Mouse (Mus musculus) limb, embryonic 13.5 days (tissue): ENCODE results near the gene Neu1. TPM values are rescaled to one million over a fixed set of nuclear protein-coding genes. Genes with fewer than 3 reads are reported as not detected.
"Not testable (repeated sequence)": the region's sequence is repeated elsewhere in the genome, so short reads cannot be mapped to it uniquely, and the experiment has no call there.

Experiments used
- ATAC-seq: fragments of 200-750 bp; cut with Nextera tagmentation; 2 replicates; pipeline ENCODE4 v1.8.0; 2017; ENCODE audit warnings: low read depth, moderate number of reproducible peaks, moderate TSS enrichment; ENCODE audit not compliant: low FRiP score
- H3K27ac ChIP-seq: fragments of 300-500 bp; sonication (generic); 2 replicates; pipeline ENCODE4 v1.5.1; 2015; ENCODE audit warnings: inconsistent platforms, mild to moderate bottlenecking, moderate library complexity
- H3K27me3 ChIP-seq: fragments of 300-500 bp; sonication (generic); 2 replicates; pipeline ENCODE4 v1.6.1; 2015; ENCODE audit warnings: mild to moderate bottlenecking, inconsistent platforms
- H3K36me3 ChIP-seq: fragments of 300-500 bp; sonication (generic); 2 replicates; pipeline ENCODE4 v1.6.1; 2015; ENCODE audit warnings: inconsistent platforms, mild to moderate bottlenecking, moderate library complexity
- H3K4me1 ChIP-seq: fragments of 300-500 bp; sonication (generic); 2 replicates; pipeline ENCODE4 v1.6.1; 2015; ENCODE audit warnings: inconsistent platforms
- H3K4me2 ChIP-seq: fragments of 300-500 bp; sonication (generic); replicated peaks from 2 replicates; pipeline ENCODE4 v1.6.1; 2015; ENCODE audit warnings: inconsistent platforms, mild to moderate bottlenecking, moderate library complexity
- H3K4me3 ChIP-seq: fragments of 300-500 bp; sonication (generic); 2 replicates; pipeline ENCODE4 v1.5.1; 2015; ENCODE audit warnings: moderate library complexity, mild to moderate bottlenecking, inconsistent platforms
- H3K9ac ChIP-seq: fragments of 300-500 bp; sonication (generic); 2 replicates; pipeline ENCODE4 v1.6.1; 2015; ENCODE audit warnings: mild to moderate bottlenecking, inconsistent platforms
- H3K9me3 ChIP-seq: fragments of 300-500 bp; sonication (generic); 2 replicates; pipeline ENCODE4 v1.6.1; 2016; ENCODE audit warnings: inconsistent platforms
- WGBS: fragments of 180-500 bp; shearing (Covaris S2); methylation state at CpG from one replicate; pipeline ENCODE4 v1.1.7; 2015; 5-methylcytosine and 5-hydroxymethylcytosine counted together
- polyA plus RNA-seq: library from polyadenylated mRNA; unstranded; fragments of >200 nt; fragmentation: Nextera tagmentation; extraction: Ambion mirVana; gene quantifications from 2 replicates; pipeline ENCODE4 v1.2.1, GENCODE M21; 2015

Gene Neu1
- polyA plus RNA-seq, 1 experiment from 2014 or later: 20.0 TPM

DNA sequence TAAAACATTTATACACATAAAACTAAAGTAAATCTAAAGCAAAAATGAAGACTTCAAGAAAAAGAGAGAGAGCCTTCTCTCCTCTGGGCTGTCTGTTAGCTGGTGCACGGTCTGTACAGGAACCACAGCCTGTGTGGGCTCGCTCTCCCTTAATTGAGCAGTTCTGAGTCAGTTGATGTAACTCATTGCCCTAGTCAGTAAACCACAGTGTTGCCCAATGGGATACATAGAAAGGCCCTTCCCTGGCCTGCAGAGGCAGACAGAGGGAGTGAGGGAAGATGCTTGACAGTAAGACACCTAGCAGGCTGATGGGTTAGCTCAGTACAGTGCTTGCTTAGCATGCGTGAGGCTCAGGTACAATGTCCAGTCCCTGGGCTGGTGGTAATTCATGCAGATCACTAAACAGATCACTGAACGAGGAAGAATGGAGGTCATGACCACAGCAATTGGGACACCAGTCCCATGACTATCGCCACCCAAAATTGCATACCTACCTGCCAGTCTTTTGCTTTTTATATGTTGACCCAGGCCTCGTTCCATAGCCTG, 7.0 kb downstream of the Neu1 start:
- Histone ChIP-seq H3K27ac (no peak overlapping the region), H3K4me2 (no peak overlapping the region), H3K27me3 (no peaks in the 10 kb centered on the region), H3K9me3 (no peaks in the 10 kb centered on the region), H3K9ac (no peak overlapping the region), H3K36me3 (peaks cover 18% of the 10 kb centered on the region), H3K4me3 (no peak overlapping the region), H3K4me1 (peaks cover 9% of the 10 kb centered on the region)
- no peak for ATAC-seq
- 86% methylated on average over 6 of the region's 6 CpGs for WGBS

DNA sequence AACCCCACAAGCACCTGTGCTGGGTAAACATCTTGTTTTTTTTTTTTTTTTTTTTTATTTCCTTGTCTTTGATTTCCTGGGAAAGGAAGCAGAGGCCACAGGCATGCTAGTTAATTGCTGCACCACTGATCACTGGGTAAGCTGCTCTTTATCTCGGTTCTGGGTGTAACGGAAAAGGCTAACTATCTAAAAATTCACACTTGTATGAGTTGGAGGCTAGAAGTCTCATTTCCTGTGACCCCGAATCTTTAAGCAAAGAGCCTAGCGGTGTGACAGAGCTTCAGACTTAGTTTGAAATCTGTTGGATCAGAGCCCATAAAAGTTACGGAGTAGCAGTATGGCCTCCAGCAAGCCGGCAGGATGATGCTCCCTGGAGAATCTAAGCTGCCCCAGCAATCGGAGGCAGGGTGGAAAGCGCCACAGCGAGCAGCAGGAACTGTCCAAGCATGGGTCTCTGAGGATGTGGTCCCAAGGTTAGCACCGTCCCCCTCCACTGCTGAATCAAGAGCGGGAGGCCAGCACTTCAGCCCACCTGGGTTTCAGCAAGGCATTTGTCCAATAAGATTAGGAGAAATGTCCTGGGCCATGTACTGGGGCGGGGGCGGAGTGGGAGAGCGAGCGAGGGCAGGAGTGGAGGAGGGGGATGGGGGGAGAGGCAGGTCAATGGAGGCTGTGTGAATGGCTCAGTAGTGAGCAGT, 10.4 kb downstream of the Neu1 start:
- Histone ChIP-seq H3K4me1 (peaks cover 9% of the 10 kb centered on the region), H3K27ac (no peak overlapping the region), H3K4me3 (peak overlapping the region; percentile 31), H3K36me3 (no peaks in the 10 kb centered on the region), H3K9me3 (no peaks in the 10 kb centered on the region), H3K27me3 (no peaks in the 10 kb centered on the region), H3K9ac (peak overlapping the region; percentile 48), H3K4me2 (peak overlapping the region; percentile 57)
- WGBS: 5% methylated on average over 15 of the region's 15 CpGs
- 0 out of 2 replicates have a peak, but pooled peaks have one; percentile 36 for ATAC-seq

DNA sequence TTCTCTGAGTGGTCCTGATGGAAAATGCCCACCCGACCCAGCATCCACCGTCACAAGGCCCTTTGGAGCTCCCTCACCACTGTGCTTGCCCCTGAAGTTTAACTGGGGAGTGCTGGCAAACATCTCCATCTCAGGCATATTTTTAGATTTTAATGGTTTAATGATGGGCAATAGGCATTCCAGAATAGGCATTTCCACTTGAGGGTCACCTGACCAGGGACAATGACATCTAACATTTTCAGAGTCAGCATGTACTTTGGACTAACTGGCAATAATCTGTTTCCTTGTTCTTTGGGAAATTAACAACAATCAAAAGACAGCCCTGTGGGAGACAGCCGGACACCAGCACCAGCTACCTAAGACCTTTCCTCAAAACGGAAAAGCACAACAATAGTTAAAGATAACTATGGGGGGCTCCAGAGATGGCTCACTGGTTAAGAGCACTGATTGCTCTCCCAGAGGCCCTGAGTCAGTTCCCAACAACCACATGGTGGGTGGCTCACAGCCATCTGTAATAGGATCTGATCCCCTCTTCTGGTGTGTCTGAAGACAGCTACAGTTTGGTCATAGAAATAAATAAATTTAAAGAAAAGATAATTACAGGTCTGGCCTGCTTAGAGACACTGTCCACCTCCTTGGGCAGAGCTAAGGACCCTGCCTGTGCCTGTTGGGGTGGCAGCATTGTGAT, 12.2 kb downstream of the Neu1 start:
- H3K9ac ChIP-seq: 0 out of 2 replicates have a peak overlapping the region, but pooled peaks have one; percentile 4
- 81% methylated on average over 4 of the region's 4 CpGs for WGBS
- no peak overlapping the region for H3K27ac ChIP-seq
- H3K27me3 ChIP-seq: no peaks in the 10 kb centered on the region
- ATAC-seq: no peak
- no peak overlapping the region for H3K4me3 ChIP-seq
- no peaks in the 10 kb centered on the region for H3K36me3 ChIP-seq
- no peaks in the 10 kb centered on the region for H3K9me3 ChIP-seq
- H3K4me2 ChIP-seq: no peak overlapping the region
- H3K4me1 ChIP-seq: peaks cover 9% of the 10 kb centered on the region

DNA sequence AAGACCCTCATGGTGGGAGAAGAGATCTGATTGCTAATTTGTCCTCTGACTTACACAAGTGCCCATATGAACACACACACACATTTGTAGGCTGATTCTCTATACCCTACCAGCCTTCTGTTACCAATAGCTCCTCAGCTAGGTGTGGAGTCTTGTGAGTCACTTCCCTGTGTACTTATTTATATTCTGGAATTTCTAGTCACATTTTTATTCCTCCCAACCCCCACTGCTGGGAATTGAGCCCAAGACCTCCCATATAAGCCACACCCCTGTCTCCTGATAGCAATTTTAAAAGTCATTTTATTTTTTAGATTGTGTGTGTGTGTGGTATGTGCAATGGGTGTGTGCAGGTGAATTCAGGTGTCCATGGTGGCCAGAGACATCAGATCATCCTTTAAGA, 13.3 kb downstream of the Neu1 start:
- H3K4me2 ChIP-seq: no peak overlapping the region
- no peak overlapping the region for H3K4me3 ChIP-seq
- H3K4me1 ChIP-seq: peaks cover 9% of the 10 kb centered on the region
- peaks cover 1% of the 10 kb centered on the region for H3K36me3 ChIP-seq
- no peak overlapping the region for H3K27ac ChIP-seq
- no peak overlapping the region for H3K9ac ChIP-seq
- no peak for ATAC-seq
- no peaks in the 10 kb centered on the region for H3K9me3 ChIP-seq
- H3K27me3 ChIP-seq: no peaks in the 10 kb centered on the region

DNA sequence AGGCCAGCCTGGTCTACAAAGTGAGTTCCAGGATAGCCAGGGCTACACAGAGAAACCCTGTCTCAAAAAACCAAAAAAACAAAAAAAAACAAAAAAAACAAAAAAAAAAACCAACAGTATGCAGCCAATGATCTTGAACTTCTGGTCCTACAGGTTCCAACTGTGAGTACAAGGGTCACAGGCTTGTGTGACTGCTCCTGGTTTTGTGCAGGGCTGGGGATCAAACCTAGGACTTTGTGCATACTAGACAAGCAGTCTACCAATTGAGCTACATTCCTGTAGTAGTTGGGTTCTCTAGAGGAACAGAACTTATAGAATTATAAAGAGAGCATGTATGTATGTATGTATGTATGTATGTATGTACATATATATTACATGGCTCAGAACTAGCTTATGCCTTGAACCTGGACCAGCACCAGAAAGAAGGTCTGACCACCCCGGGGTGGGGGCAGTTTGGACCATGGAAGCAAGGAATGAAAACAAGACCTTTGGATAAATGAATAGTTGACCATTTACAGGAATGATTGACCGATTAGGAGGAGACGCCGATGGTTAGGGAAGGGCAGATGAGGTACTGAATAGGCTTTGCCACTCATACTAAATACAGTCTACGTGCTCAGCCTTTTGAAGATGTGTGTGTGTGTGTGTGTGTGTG, 15.6 kb downstream of the Neu1 start:
- Histone ChIP-seq H3K4me1 (peaks cover 18% of the 10 kb centered on the region), H3K9me3 (no peaks in the 10 kb centered on the region), H3K4me3 (no peak overlapping the region), H3K4me2 (no peak overlapping the region), H3K9ac (no peak overlapping the region), H3K27ac (no peak overlapping the region), H3K27me3 (no peaks in the 10 kb centered on the region), H3K36me3 (peaks cover 19% of the 10 kb centered on the region)
- ATAC-seq: no peak
- 91% methylated on average over 5 of the region's 5 CpGs for WGBS

DNA sequence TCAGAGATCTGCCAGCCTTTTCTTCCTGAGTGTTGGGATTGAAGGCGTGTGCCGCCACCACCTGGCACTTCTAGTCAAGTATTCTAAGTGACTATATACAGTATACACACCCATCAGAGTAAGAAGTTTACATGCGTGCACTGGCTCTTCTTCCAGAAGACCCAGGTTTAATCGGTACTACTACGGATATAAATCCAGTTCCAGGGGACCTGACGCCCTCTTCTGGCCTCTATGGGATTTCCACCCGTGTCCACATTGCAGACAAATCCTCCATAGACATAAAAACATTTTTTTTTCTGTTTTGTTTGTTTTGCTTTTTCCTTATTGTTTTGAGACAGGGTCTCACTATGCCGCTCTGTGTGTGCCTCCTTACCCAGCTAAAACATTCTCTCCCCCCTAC, 16.6 kb downstream of the Neu1 start:
- Histone ChIP-seq H3K4me3 (no peak overlapping the region), H3K4me2 (no peak overlapping the region), H3K9ac (no peak overlapping the region), H3K9me3 (no peaks in the 10 kb centered on the region), H3K36me3 (peaks cover 19% of the 10 kb centered on the region), H3K27ac (no peak overlapping the region), H3K27me3 (no peaks in the 10 kb centered on the region), H3K4me1 (peaks cover 13% of the 10 kb centered on the region)
- ATAC-seq: no peak
- WGBS: 21% methylated on average over 8 of the region's 8 CpGs

DNA sequence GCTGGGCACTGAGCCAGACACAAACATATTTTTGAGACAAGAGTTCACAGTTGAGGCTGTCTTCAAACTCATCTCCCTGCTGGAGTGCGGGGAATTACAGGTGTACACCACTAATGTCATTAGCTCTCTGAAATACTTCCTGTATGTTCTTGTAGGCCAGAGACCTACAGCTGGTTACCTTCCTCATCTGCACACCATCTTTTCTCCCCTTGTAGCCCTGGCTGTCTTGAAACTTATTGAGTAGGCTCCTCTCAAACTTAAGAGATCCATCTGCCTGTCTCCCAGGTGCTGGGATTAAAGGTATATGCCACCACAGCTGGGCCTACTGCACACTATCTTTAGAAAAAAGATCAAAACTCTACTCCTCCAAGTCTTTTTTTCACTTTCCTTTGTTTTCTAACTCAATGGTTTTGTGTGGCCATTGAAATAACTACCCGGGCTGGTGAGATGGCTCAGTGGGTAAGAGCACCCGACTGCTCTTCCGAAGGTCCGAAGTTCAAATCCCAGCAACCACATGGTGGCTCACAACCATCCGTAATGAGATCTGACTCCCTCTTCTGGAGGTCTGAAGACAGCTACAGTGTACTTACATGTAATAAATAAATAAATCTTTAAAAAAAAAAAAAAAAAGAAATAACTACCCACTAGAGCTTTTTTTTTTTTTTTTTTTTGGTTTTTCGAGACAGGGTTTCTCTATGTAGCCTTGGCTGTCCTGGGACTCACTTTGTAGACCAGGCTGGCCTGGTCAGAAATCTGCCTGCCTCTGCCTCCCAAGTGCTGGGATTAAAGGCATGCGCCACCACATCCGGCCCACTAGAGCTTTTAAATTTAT, 17.9 kb downstream of the Neu1 start:
- H3K4me3 ChIP-seq, H3K4me2 ChIP-seq, H3K9ac ChIP-seq, H3K9me3 ChIP-seq, H3K27me3 ChIP-seq, ATAC-seq: not testable (repeated sequence)
- H3K4me1 ChIP-seq: peaks cover 13% of the 10 kb centered on the region
- H3K36me3 ChIP-seq: peaks cover 19% of the 10 kb centered on the region
- 61% methylated on average over 9 of the region's 9 CpGs for WGBS
- H3K27ac ChIP-seq: 0 out of 2 replicates have a peak overlapping the region, but pooled peaks have one; percentile 94

DNA sequence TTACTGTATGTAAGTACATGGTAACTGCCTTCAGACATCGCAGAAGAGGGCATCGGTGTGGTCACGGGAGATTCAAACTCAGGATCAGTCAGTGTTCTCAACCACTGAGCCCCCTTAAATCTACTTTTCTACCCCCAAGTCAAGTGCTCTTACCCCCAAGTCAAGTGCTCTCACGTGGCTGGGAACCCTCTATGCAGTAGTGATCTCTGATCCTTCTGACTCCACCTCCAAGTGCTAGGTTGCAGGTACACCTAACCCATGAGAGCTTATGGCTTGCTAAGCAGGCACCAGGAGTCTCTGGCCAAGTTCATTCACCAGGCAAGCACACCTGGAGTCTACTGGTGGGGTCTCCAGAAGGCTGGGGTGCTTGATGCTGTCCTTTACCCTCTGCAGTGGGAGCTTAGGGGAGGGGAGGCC, 18.5 kb downstream of the Neu1 start:
- H3K4me1 ChIP-seq: peaks cover 13% of the 10 kb centered on the region
- no peaks in the 10 kb centered on the region for H3K27me3 ChIP-seq
- H3K4me3 ChIP-seq: peak overlapping the region; percentile 7; the same call in 1 of the 2 replicates
- H3K9ac ChIP-seq: no peak overlapping the region
- H3K27ac ChIP-seq: peak overlapping the region; percentile 94; the same call in 1 of the 2 replicates
- WGBS: 37% methylated on average over 4 of the region's 4 CpGs
- no peak for ATAC-seq
- peak overlapping the region; percentile 97; the same call in 1 of the 2 replicates for H3K4me2 ChIP-seq
- H3K9me3 ChIP-seq: no peaks in the 10 kb centered on the region
- peaks cover 19% of the 10 kb centered on the region for H3K36me3 ChIP-seq

DNA sequence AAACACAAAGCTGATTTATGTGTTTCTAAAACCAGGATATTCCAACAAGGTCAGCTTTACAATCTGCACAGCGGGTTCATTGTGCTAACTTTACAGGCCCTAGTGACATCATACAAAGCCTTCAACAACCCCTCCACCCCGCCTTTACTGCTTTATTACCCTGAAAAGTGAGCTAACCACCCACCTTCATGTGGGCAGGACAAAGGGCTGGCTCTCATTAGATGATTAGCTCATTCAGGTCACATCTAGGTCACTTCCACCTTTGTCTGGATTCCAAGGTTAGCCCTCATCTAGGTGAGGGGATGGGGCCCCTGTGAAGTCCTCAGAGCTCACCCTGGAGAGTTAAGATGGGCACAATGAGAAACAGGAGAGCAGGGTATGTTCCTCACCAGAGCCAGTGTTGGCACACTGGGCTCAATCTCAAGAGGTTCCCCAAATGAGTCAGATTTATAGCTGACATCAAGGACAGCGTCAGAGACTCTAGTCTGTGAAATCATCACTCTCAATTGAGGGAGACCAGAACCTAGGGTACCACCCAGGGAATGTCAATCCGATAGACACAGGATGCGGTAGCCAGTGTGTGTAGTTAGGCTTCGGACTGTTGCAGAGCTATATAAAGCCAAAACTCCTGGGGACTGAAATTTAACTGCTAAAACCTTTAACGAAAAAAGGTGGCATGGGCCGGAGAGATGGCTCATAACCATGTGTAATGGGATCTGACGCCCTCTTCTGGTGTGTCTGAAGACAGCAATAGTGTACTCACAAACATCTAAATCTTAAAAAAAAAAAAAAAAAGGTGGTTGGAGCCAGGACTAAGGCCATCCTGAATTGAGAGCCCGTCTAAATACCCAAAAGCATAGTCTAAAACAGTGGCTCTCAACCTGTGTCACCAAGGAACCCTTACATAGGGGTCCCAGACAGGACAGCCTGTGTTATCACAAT, 19.7 kb downstream of the Neu1 start:
- WGBS: 16% methylated on average over 10 of the region's 10 CpGs
- no peaks in the 10 kb centered on the region for H3K9me3 ChIP-seq
- H3K27me3 ChIP-seq: peaks cover 12% of the 10 kb centered on the region
- H3K4me2 ChIP-seq: peak overlapping the region; percentile 97
- peaks cover 13% of the 10 kb centered on the region for H3K4me1 ChIP-seq
- peak overlapping the region; percentile 97 for H3K4me3 ChIP-seq
- peak overlapping the region; percentile 100 for H3K9ac ChIP-seq
- H3K27ac ChIP-seq: peak overlapping the region; percentile 94
- H3K36me3 ChIP-seq: peaks cover 19% of the 10 kb centered on the region
- ATAC-seq: no peak

DNA sequence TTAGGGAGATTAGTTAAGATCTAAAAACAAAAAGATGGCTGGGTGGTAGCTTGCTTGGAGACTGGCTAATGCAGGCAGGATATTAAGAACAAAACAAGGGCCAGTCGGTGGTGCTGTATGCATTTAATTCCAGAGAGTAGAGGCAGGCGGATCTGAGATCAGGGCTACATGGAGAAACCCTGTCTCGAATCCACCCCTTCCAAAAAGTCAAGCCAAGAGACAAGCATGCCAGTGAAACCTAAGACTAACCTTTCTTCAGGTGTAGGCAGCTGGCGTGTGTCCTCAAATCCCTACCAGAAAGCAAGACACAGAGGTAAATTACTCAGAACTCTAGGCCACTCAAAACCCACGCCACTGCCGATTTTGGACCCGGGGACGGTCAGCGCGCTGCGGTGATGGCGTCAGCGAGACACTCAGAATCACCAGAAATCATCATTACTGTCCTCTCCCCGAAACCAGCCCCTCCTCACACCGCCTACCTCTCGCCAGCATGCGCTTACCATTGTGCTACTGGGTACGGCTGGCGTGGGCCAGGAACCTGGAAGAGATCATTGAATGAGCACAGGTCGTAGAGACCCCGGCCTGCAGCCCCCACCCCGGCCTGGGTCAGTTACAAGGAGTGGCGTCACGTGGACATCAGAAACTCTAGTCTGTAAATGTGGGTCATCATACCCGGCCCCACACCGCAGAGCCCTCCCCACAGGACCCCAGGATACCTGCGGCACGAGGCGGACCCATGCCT, 20.8 kb downstream of the Neu1 start:
- Histone ChIP-seq H3K4me2 (peak overlapping the region; percentile 97), H3K9ac (peak overlapping the region; percentile 100), H3K4me1 (peaks cover 13% of the 10 kb centered on the region), H3K4me3 (peak overlapping the region; percentile 97), H3K27ac (peak overlapping the region; percentile 94), H3K36me3 (peaks cover 19% of the 10 kb centered on the region), H3K27me3 (peaks cover 21% of the 10 kb centered on the region), H3K9me3 (no peaks in the 10 kb centered on the region)
- ATAC-seq: no peak; the same call in 1 of the 2 replicates
- under 1% methylated on average over 29 of the region's 29 CpGs for WGBS
